Mouse (Mus musculus) right cerebral cortex, adult 2 months (tissue): Measurements from ENCODE around the gene Smox.

ENCODE experiments used
- DNase-seq, 2 experiments: peaks; one replicate each; pipeline ENCODE4 v3.0.0; 2021 to 2022; ENCODE audit warnings: low spot score in 2 of 2

Smox gene

DNA sequence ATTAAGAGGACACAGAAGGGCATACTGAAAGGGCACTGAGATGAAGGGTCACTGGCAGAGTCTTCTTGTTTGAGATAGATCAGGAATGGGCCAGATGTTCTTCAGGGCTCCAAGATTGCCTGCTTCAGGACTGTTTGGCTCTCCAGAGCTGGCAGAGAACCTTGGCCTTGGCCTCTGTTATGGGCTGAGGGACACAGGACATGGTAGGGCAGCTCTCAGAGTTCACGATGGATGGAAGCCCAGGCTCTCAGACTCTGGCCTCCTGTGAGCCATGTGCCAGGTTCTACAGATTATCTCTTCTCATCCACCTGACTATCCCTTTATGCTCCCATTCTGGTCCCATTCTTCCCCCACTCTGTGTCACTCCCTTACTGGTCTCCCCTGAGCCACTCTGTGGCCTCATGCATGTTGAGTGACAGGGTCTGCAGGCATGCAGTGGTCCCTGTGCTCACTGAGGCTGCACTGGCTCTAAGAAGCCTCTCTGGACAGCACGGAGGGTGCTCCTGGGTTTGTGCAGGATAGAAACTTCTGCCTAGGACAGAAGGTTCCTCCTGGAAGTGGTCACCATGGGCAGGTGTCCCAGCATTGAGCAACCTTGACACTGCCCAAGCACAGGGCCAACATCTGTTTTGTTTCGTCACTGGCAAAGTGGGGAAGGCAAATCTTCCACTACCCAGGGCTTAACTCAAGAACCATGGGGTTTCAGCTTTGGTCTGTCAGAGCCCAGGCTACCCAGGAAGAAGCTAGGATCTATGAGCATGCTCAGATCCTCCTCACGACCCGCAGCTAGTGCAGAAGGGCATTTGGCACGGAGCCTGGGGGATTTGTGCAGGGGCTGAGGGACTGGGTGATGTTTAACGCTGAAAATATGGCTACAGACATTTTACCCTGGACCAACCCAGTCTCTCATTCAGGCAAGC lies 60.7 kb downstream of the Smox start:
- DNase-seq = no peak

GRCm38 (mm10) chr2:131552736-131553400 lies 61.6 kb downstream of the Smox start:
- no peak for DNase-seq

DNA sequence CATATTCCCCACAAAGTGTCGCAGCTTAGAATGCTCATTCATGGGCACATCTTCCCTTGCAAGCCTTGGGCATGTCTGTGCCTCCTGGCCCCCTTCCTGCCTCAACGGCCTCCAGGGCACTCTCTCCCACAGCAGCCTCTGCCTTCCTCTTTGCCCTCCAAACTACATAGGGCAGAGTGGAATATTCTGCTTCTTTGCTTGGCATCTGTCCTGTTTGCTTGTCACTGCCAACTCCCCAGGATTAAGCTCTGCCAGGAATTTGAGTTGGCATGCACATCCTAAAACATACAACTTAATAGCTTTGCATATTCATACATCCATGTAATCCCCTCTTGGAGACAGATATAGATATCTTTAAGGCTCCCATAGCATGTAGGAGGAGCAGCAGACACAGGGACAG lies 66.6 kb downstream of the Smox start:
- no peak for DNase-seq

GRCm38 (mm10) chr2:131560205-131560919 lies 69.1 kb downstream of the Smox start:
- DNase-seq = peak in 1 of 2 experiments; percentile 44

GRCm38 (mm10) chr2:131561344-131561870 lies 70.1 kb downstream of the Smox start:
- DNase-seq = no peak

DNA sequence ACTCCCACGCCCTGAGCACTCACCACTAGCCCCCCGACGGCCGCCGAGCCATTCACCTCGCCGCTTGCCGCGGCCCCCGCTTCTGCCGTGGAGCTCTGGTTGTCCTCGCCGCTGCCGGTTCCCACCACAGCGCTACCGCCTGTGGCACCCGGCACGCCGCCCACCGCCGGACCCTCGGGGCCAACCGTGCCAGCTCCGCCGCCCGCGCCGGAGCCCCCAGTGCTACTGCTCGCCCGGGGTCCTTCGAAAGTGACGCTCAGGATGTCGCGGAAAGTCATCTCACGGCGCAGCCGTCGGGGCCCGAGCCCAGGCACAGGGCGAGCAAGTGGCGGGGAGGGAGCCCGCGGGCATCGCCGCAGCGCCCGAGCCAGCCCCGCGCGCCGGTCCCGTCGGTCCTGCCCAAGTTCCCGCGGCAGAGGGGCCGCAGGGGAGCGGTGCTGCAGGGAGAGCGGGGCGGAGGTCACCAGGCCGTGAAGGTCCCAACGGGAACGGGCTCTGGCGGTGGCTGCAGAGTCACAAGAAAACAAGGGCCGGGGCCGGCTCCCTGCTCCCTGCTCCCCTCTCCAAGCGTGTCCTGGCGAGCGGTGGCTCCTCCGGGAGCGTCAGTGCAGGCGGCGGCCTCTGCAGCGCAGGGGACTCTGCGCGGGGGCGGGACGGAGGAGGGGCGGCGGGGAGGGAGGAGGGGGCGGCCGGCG lies 70.7 kb downstream of the Smox start, which contains the start of gene Adra1d:
TSS of gene Adra1d (minus strand) at position 393 of the 695 bp plus-strand sequence.
- DNase-seq = no peak

DNA sequence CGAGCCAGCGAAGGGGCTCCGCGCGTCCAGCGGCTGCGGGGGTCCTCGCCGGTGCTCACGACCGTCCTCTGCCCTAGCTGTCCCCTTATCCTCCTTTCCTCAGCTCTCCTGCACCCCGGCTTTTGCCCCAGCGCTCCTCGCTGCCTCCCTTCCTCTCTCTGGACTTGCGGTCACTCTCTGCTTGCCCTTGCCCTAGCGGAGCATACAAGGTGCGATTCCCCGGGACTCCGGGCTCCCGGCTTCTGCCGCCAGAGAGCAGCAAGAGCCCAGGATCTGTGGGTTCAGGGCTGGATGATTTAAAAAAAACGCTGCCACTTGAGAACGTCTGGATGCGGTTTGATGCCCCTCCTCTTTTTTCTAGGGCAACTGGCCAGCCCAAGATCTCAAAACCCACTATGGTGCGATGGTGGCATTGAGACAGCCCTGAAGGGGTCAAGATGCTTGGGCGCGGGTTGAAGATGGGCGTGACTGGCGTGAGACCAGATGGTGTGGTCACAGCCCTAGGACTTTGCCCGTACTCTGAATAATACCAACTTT lies 71.4 kb downstream of the Smox start:
- peak; percentile 75 for DNase-seq
